Mouse (Mus musculus) bone marrow macrophage, adult 2 months (primary cell): ENCODE measurements around the gene Gstm3.

Experiments
- CTCF ChIP-seq: IDR thresholded peaks from 2 replicates; pipeline ENCODE4 v1.5.1; 2012; ENCODE audit warnings: low read depth, mild to moderate bottlenecking, low read length, moderate library complexity
- POLR2A ChIP-seq: IDR thresholded peaks from 2 replicates; pipeline ENCODE4 v1.6.1; 2012; ENCODE audit warnings: mild to moderate bottlenecking, low read depth, low read length, borderline replicate concordance

DNA sequence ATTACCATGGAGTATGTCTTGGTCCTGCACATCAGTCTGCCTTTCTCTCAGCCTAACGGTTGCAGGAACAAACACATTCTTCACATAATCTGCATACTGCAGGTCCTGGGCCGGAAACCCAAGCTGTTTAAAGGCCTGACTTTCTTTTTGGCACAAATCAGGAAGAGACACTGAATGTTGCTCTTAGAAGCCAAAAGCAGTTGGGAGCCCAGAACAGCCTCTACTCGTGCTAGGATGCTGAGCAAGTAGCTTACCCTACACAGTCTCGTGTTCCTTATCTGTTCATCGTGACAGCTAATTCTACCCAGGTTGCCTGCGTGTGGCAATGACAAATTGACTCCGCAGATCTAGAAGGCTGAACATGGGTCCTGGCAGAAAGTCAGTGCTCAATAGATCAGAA is 28.6 kb downstream of the Gstm3 start:
- TF ChIP-seq CTCF (no peak), POLR2A (no peak)
